Mouse (Mus musculus) monocyte, adult 2 months (primary cell): ENCODE data around the gene Gm10775.
A peak's percentile ranks its signal among the peaks of the same experiment; 100 is the strongest.

ENCODE experiments used
- DNase-seq, 2 experiments: peaks; one replicate each; pipeline ENCODE4 v3.0.0; 2022; ENCODE audit warnings: low spot score in 2 of 2, low read depth in 1 of 2

Gm10775 gene

DNA sequence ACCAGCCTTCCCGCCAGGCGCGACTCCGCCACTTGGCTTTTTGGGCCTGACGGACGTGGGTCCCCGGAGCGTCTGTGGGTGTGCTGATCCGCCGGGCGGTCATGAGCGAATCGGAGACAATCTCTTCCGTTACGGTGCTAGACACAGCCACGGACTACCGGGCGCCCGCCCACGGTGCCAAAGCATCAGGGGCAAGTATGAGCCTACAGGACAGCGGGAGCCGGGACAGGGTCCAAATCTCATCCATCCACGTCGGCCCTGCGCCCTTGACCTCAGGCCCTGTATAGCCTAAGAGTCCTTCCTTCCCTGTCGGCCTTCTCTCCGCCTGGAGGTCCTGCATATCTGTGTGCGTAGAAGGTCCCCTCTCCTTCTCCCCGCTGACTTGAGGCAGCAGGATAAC is at the start of gene Gm10775:
TSS of gene Gm10775 (plus strand) at position 301 of the 400 bp plus-strand sequence.
- no peak for DNase-seq

DNA sequence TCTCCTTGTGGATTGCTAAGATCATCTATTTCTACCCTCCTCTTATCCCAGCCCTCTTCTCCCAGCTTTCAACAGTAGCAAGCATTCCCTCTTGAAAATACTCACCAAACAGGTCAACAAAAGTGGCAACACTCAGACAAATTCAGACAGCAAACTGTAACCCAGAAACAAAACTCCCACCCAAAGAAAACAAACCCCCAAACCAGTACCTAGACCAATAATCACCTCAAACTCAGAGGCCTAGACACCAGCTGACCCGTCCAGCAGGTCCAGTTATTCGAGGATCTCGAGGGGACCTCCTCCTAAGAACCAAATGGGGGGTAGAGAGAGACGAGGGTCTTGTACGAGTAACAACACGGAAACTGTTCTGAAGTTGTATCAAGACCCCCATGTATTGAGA is 33.4 kb upstream of the Gm10775 start:
- no peak for DNase-seq

DNA sequence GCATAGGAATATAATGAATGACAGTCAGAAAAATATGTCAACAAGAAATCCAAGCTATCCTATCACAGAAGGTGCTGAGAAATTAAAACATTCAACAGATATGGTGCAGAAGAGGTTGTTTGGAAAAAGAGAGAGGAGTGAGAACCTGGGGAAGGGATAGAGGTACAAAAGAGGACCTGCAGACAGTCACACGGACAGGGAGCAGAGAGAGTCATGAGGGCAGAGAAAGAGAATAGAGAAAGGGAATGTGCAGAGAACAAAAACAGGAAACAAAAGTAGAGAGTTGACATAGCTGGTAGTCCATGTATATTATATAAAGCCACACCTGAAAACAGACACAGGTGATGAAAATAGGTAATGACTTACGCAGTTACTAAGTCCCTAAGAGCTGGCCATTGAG is 32.7 kb upstream of the Gm10775 start:
- no peak for DNase-seq

DNA sequence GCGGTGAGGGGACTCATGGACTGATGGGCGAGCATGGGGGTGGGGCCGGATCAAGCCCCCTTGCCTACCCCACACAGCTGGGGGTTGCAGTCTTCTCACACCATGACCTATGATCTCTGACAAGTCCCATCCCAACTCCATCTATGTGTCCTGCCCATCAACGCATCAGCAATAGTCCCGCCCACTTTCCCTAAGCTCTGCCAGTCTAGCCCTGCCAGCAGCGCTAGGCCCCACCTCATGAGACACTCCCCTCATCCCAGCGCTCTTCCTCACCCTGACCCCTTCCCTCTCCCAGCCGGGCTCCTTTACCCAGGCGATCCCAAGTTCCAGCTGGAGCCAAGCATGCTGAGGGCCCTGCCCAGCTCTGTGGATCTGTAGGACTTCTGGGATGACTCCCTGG is 22.1 kb upstream of the Gm10775 start:
- DNase-seq, result no peak

DNA sequence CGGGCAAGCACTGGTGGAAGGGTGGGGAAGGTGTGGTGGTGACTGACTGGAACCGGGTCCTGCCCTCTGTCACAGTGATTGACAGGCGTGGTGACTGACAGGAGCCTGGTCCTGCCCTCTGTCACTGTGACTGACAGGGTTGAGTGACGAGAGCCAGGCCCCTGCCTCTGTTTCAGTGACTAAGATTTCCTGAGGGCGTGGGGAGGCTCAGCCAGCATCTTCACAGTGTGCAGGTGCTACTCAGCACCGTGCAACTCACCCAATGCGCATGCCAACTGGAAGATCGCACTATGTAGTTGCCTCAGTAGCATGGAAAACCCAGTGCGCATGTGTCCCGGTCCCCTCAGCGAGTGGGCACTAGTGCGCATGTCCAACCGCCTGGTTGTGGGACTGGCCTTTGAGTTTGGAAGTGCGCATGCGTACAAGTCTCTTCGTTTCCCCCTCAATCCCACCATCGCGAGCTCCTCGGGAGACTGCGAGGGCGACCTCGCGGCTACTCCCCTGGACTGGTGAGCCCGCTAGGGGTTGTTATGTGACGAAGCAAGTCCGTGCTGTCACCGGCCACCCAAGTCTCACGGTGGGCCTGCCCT is 18.7 kb upstream of the Gm10775 start:
- peak; percentile 84 to 92 for DNase-seq

DNA sequence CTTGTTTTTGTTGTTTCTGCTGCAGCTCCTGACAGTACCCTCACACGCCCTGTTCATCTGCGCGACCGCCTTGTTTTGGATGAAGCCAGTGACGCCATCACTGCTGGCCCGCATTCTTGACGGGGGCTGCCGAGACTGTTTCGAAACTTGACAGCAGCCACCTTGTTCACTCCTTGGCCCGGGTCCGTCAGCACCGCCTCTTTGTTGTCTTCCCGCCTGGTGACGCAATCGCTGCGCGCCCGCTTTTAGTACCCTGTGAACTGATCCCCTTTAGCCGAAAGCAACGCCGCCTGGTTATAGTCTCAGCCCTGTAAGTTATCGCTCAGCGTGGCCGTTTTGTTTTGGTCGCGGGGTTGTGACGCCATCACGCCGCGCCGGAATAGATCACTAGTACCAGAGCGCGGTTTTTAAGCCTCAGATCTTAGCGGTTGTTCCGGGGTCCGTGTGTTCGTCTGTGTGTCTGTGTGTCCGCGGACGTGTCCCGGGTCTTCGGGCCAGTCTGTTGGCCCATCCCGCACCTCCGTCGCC is 18.2 kb upstream of the Gm10775 start:
- DNase-seq, result peak; percentile 79 to 82

DNA sequence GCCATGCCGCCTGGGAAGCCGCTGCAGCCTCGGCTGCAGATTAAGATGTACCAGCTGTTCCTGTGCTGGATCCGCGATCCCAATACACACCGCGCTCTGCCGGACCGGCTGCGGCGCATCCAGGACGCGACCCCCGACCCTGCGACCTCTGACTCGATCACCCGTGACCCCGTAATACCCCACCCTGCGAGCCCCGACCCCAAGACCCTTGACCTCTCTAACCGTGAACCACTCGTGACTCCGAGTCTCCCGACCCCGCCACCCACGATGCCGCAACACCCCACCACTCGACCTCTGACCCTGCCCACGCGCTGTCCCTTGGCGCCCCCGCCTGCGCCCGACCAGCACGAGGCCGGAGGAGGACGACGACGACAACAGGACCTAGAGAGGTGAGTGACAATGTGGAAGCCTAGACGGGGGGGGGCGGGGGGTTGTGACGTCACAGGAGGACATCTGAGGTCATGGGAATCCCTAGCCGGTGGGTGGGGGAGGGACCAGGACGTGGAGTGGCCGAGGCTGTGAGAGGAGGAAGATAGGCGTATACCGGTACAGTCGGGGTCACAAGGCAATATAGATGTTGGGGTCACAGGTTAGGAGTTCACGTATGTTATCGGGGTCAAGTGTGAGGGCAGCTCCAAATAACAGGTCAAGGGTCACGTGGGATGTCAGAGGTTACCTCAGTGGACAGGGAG is 17.6 kb upstream of the Gm10775 start:
- DNase-seq, result peak in 1 of 2 experiments; percentile 31

DNA sequence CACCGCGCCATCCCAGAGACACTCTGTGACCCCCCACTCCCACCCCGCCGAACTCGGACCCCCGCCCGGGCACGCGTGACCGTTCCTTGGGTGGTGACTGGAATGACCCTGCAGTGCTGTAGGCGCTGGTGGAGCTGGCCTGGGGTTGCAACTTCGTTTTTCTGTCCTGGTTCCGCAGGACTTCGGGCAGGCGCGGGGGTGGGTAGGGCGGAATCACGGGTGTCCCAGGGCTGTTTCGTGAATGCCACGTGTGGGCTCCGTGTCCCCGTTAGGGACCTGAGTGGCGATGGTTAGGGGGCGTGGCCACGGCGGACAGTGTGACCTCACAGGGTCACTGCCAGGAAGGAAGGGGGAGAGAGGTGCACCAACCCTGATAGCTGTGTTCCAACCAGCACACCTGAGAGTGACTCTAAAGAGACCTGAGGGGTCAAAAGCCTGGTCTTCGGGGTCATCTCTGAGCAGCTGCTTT is 17.0 kb upstream of the Gm10775 start:
- DNase-seq, result no peak

DNA sequence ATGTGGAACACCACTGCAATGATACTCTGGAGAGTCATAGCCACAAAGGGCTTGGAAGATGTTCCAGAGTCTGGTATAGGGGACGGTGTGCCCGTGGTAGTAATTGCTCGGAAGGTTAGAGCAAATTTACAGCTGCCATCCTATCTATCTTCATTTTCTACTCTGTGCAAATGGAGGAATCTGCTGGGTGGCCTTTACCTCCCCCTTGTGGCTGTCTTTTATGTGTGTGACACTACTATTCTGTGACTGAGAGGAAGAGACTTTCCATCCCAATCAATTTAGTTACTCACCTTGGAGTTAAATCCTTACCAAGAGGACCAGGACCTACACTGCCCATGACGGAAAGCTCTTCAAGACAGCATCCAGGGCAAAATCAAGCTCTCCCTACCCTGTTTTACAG is 16.1 kb upstream of the Gm10775 start:
- no peak for DNase-seq

DNA sequence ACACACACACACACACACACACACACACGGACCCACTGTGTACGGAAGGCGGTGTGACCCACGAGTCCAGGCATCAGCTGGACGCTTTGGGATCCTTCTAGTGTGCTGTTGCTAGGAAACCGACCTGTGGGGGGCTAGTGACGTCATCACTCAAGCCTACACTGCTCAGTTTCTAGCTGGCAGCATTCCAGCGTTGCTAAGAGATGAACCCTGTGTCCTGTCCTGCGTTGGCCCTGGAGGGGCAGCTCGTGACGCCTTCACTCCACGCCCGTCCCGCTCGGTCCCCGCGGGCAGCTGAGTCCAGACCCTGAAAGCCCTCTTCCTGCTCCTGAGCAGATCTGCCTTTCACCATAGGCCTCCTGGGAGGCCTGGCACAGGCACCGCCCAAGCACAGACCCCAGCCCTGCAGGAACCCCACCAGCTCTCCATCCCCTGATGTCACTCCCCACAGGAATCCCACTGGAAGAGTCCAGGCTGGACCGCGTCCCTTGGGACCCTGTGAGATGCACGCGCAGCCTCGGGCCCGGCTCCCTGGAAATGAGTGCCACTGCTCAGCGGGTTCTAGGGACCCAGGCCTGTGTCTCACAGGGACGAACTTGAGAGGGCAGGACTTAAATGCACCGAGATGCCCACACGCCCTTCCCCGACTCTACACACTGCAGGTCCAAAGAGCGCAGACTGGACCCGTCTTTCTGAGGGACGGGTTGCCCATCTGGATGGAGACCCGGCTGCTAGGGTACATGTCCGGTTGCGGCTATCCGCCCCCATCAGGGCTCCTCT is 974 bp upstream of the Gm10775 start:
- DNase-seq, result no peak

DNA sequence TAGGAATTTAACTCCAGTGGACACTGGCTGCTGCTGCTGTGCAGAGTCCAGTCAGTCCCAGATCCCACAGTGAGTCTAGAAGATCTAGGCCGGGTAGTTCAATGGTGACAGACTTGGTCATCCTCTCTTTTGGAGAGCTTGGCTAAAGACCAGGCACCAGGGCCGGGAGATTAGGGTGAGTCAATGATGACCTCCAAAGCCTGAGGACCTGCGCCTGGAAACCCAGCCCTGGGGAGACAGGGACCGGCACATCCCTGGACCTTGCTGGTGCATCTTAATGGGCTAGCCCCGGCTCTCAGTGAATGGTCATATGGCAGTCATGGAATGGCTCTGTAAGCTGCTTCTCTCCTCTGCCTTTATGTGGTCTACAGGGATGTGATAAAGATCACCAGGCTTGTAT is 2.7 kb downstream of the Gm10775 start:
- no peak for DNase-seq

DNA sequence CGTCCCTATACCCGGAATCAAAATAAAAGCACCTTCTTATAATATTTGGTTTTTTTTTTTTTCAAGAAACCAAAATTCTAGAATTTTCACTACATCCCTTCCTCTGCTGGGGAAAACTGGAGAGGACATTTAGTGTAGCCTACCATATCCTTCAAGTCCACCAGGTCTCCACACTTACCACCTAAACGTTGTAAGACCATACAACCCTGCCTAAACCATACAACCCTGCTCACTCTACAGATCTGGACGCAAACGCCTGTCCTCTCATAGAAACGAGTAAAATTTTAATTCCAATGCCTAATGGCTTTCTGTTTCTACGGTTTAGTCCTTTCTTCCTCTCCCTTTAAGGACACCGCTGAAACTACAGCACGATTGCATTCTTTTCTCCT is 18.6 kb downstream of the Gm10775 start:
- no peak for DNase-seq

DNA sequence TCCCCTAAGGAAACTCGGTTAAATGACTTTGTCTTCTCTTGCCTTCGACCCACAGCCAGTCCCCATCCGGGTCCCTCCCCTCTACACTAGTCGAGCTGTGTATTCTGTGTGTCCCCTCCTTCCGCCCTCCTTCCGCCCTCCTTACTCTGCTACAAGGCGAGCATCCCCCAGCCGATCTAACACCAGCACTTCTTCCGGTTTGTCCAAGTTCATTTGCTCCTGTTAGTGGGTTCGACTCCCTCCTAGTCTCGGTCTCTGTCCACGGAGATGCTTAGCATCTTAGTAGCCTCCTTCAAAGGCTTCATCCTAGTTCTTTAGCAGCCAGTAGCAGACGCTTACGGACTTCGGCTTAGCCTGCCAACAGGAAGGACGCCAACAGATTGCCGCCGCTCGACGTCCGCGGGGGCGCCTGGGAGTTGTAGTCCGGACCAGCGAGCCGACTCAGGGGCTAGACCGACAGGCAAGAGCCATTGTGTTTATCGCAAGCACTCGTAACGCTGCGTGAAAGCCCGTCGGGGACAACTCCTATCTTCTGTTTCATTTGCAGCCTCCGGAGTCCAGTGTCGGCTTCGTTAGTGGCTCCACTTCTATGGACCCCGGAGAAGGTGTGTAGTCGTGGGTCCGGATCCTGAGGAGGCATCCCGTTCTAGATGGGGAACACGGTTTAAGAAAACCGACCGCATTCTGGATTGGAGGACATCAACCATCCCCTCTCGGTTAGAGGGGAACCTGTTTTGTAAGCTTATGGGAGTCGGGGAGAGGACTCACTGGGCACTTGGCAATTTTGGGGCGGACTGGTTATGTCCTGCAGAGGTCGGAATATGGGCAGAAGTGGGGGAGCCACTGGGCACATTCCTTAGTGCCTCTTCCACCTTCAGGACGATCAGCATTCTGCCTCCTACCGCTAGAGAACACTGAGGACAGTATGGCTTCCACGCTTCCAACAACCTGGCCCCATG is 19.3 kb downstream of the Gm10775 start, which contains the start of gene Zfp369:
TSS of gene Zfp369 (plus strand) at position 432 of the 959 bp plus-strand sequence.
- peak; percentile 69 to 83 for DNase-seq

DNA sequence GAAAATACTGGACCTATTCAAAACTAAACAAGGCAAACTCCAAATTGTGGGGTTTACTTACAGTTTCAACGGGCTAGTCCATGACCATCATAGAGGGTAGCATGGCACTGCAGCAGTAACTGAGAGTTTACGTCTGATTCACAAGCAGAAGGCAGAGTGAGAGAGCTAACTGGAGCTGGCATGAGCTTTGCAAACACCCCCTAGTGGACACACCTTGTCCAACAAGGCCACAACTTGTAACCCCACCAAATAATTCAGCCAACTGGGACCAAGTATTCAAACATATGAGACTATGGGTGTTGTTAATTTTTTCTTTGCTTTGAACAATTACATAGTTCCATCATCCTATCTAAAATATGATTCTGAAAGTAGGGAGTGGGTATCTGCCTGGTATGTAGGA is 27.4 kb downstream of the Gm10775 start:
- no peak for DNase-seq

DNA sequence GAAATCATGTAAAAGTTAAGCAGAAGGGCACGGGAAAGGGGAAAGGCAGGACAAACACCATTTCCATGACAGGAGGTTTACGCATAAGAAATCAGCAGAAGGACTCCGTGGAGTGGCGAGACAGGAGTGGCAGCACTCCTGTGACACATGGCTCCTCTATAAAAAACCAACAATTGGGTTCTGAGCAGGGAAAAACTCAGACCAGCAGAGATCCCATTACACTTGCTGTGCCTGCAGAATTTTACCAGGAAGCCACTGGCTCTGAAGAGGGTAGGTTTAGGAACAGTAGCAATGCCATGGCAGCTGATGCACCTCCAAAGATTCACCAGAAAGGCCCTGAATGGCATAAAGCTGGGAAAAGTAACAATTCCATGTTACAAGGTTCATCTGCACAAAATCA is 37.0 kb downstream of the Gm10775 start:
- DNase-seq, result no peak
